18 mouse cellular contexts compared by ENCODE assay signal in genomic region chr2:181420903-181421638, GRCm38 (mm10). TPM values are rescaled to one million over a fixed set of nuclear protein-coding genes. Genes with fewer than 3 reads are reported as not detected.
DNase-seq lines count a peak whose midpoint lies in the region; ATAC-seq and TF ChIP-seq lines count a peak whose summit lies in the region.
"Had no signal": no experiment of that assay in that cellular context is flagged by ENCODE, and none has a peak within 500 bp of the region (broad histone marks: within the 10 kb centered on the region; RNA-seq: fewer than 3 reads in every experiment).

No protein-coding gene starts in this region.

- 0 out of 4 replicates have a peak overlapping the region, but pooled peaks have one; percentile 1 to 10 for H3K27ac ChIP-seq in heart, embryonic 14.5 days (replicated peaks in 1 of 2; ENCODE audit: control insufficient read depth in 1 of 2, insufficient read depth in 1 of 2, low read depth in 2 of 2, low read length in 2 of 2)
- H3K27ac ChIP-seq in liver, embryonic 14.5 days: peak overlapping the region; percentile 68
- H3K27ac ChIP-seq: embryonic facial prominence, embryonic 13.5 days; hindbrain, embryonic 15.5 days; kidney, postnatal 0 days had no signal

- H3K4me3 ChIP-seq in heart, embryonic 14.5 days (ENCODE audit: control insufficient read depth in 1 of 2, insufficient read depth in 1 of 2, low read depth in 1 of 2, low read length in 2 of 2): no peak overlapping the region
- no peak overlapping the region; a peak in 1 of 4 replicates for H3K4me3 ChIP-seq in liver, embryonic 14.5 days (ENCODE audit: insufficient read depth in 1 of 2, low read depth in 2 of 2, low read length in 2 of 2)
- H3K4me3 ChIP-seq: embryonic facial prominence, embryonic 13.5 days; hindbrain, embryonic 15.5 days; megakaryocyte, embryonic 14.5 days had no signal

- peak; percentile 95 for TF ChIP-seq EP300 in liver, embryonic 14.5 days (IDR thresholded peaks at IDR 0.05; ENCODE audit: low read depth)

- ATAC-seq in heart, embryonic 14.5 days (ENCODE audit: insufficient number of reproducible peaks, insufficient read depth, low FRiP score, low read depth): no peak
- peak; percentile 82 for ATAC-seq in liver, embryonic 14.5 days (ENCODE audit: insufficient read depth)
- ATAC-seq: intestine, embryonic 16.5 days; midbrain, embryonic 16.5 days had no signal

- no peak overlapping the region for H3K4me2 ChIP-seq in heart, embryonic 14.5 days (ENCODE audit: low read length)
- H3K4me2 ChIP-seq in liver, embryonic 14.5 days (ENCODE audit: low read depth): peak overlapping the region; percentile 62
- H3K4me2 ChIP-seq: embryonic facial prominence, embryonic 13.5 days; hindbrain, embryonic 15.5 days had no signal

- no peaks in the 10 kb centered on the region for H3K27me3 ChIP-seq in heart, embryonic 14.5 days (ENCODE audit: control insufficient read depth, insufficient read depth, low read length)
- no peaks in the 10 kb centered on the region for H3K27me3 ChIP-seq in liver, embryonic 14.5 days (ENCODE audit: control insufficient read depth, insufficient read depth, low read length)
- H3K27me3 ChIP-seq: embryonic facial prominence, embryonic 13.5 days; hindbrain, embryonic 15.5 days had no signal

- H3K4me1 ChIP-seq in heart, embryonic 14.5 days (ENCODE audit: control insufficient read depth in 2 of 2, insufficient read depth in 2 of 2, low read length in 2 of 2): peaks cover 33 to 64% of the 10 kb centered on the region in 2 experiments
- H3K4me1 ChIP-seq in liver, embryonic 14.5 days (replicated peaks; ENCODE audit: control insufficient read depth in 2 of 2, insufficient read depth in 2 of 2, low read length in 1 of 2): peaks cover 53 to 58% of the 10 kb centered on the region in 2 experiments
- H3K4me1 ChIP-seq: embryonic facial prominence, embryonic 13.5 days; hindbrain, embryonic 15.5 days had no signal

- H3K36me3 ChIP-seq in heart, embryonic 14.5 days (ENCODE audit: control insufficient read depth, insufficient read depth, low read length): peaks cover 20% of the 10 kb centered on the region
- peaks cover 16% of the 10 kb centered on the region for H3K36me3 ChIP-seq in liver, embryonic 14.5 days (replicated peaks; ENCODE audit: control insufficient read depth, insufficient read depth, low read depth)
- H3K36me3 ChIP-seq: embryonic facial prominence, embryonic 13.5 days had no signal

- no peak for TF ChIP-seq CTCF in liver, embryonic 14.5 days (IDR thresholded peaks at IDR 0.05; ENCODE audit: low read depth)

- 19% methylated on average over 4 of the region's 4 CpGs for WGBS in heart, embryonic 14.5 days
- 27% methylated on average over 4 of the region's 4 CpGs for WGBS in liver, embryonic 14.5 days (ENCODE audit: insufficient replicate concordance)

- H3K9ac ChIP-seq in heart, embryonic 14.5 days (ENCODE audit: low read length): no peak overlapping the region
- H3K9ac ChIP-seq in liver, embryonic 14.5 days (replicated peaks): peak overlapping the region; percentile 21
- H3K9ac ChIP-seq: embryonic facial prominence, embryonic 13.5 days; hindbrain, embryonic 15.5 days had no signal

- no peak for DNase-seq in heart, adult 9 months (ENCODE audit: low spot score in 2 of 2)
- DNase-seq in 3T3-L1 (ENCODE audit: low read depth, low spot score): peak; percentile 52
- peak; percentile 75 for DNase-seq in c-Kit-positive CD71-positive TER-119-positive erythroid progenitor cells, embryonic 14.5 days (ENCODE audit: low spot score)
- DNase-seq in liver, embryonic 14.5 days (ENCODE audit: low read depth in 3 of 3, low spot score in 3 of 3): peak; percentile 60 to 69 (median 68)
- DNase-seq in urinary bladder, adult 2 months (ENCODE audit: low spot score): no peak
- no peak for DNase-seq in right cerebral cortex, postnatal 4 days
- DNase-seq in spleen, postnatal 14 days (ENCODE audit: low spot score in 2 of 2): no peak
- DNase-seq: cerebellum, adult 2 months; gastrocnemius, postnatal 36 days; lung, postnatal 10 days; retina, postnatal 1 day had no signal

- no peaks in the 10 kb centered on the region for H3K9me3 ChIP-seq in heart, embryonic 14.5 days (ENCODE audit: control insufficient read depth, low read length)
- H3K9me3 ChIP-seq in liver, embryonic 14.5 days (ENCODE audit: control insufficient read depth, low read length): no peaks in the 10 kb centered on the region
- H3K9me3 ChIP-seq: embryonic facial prominence, embryonic 13.5 days; hindbrain, embryonic 15.5 days; megakaryocyte, embryonic 14.5 days had no signal

RNA-seq across cellular contexts. Expression of gene Zbtb46, which starts 38.2 kb away (rescaled TPM):
- polyA plus RNA-seq in heart, embryonic 14.5 days (2014; fragmentation: Nextera tagmentation; extraction: Ambion mirVana): 8.8 and 10.6 TPM in 2 replicates
- polyA plus RNA-seq in liver, embryonic 14.5 days (2012; rRNA removed): 4.4 and 5.3 TPM in 2 replicates
- polyA plus RNA-seq in liver, embryonic 14.5 days (2014; fragmentation: Nextera tagmentation; extraction: Ambion mirVana): 6.5 and 6.8 TPM in 2 replicates
- 4.4 and 4.6 TPM in 2 replicates for polyA plus RNA-seq in urinary bladder, adult 2 months (2012; rRNA removed)

RNA-seq across cellular contexts. Expression of gene Lime1, which starts 41.2 kb away (rescaled TPM):
- polyA plus RNA-seq in heart, embryonic 14.5 days (2014; fragmentation: Nextera tagmentation; extraction: Ambion mirVana): 13.6 and 13.7 TPM in 2 replicates
- 10.9 and 12.3 TPM in 2 replicates for polyA plus RNA-seq in liver, embryonic 14.5 days (2012; rRNA removed)
- polyA plus RNA-seq in liver, embryonic 14.5 days (2014; fragmentation: Nextera tagmentation; extraction: Ambion mirVana): 4.0 and 4.7 TPM in 2 replicates
- polyA plus RNA-seq in urinary bladder, adult 2 months (2012; rRNA removed): 26.6 and 36.3 TPM in 2 replicates

RNA-seq across cellular contexts. Expression of gene Arfrp1, which starts 55.9 kb away (rescaled TPM):
- 42.8 and 46.9 TPM in 2 replicates for polyA plus RNA-seq in heart, embryonic 14.5 days (2014; fragmentation: Nextera tagmentation; extraction: Ambion mirVana)
- polyA plus RNA-seq in liver, embryonic 14.5 days (2012; rRNA removed): 13.3 and 21.1 TPM in 2 replicates
- 14.8 and 16.9 TPM in 2 replicates for polyA plus RNA-seq in liver, embryonic 14.5 days (2014; fragmentation: Nextera tagmentation; extraction: Ambion mirVana)
- polyA plus RNA-seq in urinary bladder, adult 2 months (2012; rRNA removed): 67.5 and 73.0 TPM in 2 replicates

RNA-seq across cellular contexts. Expression of gene Zgpat, which starts 56.3 kb away (rescaled TPM):
- 26.3 and 26.5 TPM in 2 replicates for polyA plus RNA-seq in heart, embryonic 14.5 days (2014; fragmentation: Nextera tagmentation; extraction: Ambion mirVana)
- 7.7 and 8.8 TPM in 2 replicates for polyA plus RNA-seq in liver, embryonic 14.5 days (2012; rRNA removed)
- polyA plus RNA-seq in liver, embryonic 14.5 days (2014; fragmentation: Nextera tagmentation; extraction: Ambion mirVana): 8.4 and 10.5 TPM in 2 replicates
- 36.7 and 41.9 TPM in 2 replicates for polyA plus RNA-seq in urinary bladder, adult 2 months (2012; rRNA removed)

Comparison
In these comparisons a context has a peak if more than half of its experiments do, and no peak if none do; other contexts are left out.
1. DNase-seq: peak in 3T3-L1 (single experiment), c-Kit-positive CD71-positive TER-119-positive erythroid progenitor cells, embryonic 14.5 days (single experiment) and liver, embryonic 14.5 days (3 of 3); none in heart, adult 9 months (0 of 2), urinary bladder, adult 2 months (single experiment), right cerebral cortex, postnatal 4 days (single experiment) and spleen, postnatal 14 days (0 of 2).